Mouse (Mus musculus) large intestine, adult 2 months (tissue): ENCODE measurements around the gene Cyp39a1. TPM values are rescaled to one million over a fixed set of nuclear protein-coding genes. Genes with fewer than 3 reads are reported as not detected.

ENCODE experiments used
- DNase-seq: peaks from one replicate; pipeline ENCODE4 v3.0.0-alpha.2; 2012; ENCODE audit warnings: low read depth, low spot score
- WGBS: fragments of 180-500 bp; shearing (Covaris S2); methylation state at CpG from one replicate; pipeline ENCODE4 v1.1.7; 2018; 5-methylcytosine and 5-hydroxymethylcytosine counted together
- polyA plus RNA-seq: library from polyadenylated mRNA; depleted of rRNA; stranded (reverse); fragments of >200 nt; gene quantifications from 2 replicates; pipeline ENCODE4 v1.2.3, GENCODE M21; 2012; rRNA removed

Gene Cyp39a1
- polyA plus RNA-seq, result 2.2 and 2.6 TPM in 2 replicates

DNA sequence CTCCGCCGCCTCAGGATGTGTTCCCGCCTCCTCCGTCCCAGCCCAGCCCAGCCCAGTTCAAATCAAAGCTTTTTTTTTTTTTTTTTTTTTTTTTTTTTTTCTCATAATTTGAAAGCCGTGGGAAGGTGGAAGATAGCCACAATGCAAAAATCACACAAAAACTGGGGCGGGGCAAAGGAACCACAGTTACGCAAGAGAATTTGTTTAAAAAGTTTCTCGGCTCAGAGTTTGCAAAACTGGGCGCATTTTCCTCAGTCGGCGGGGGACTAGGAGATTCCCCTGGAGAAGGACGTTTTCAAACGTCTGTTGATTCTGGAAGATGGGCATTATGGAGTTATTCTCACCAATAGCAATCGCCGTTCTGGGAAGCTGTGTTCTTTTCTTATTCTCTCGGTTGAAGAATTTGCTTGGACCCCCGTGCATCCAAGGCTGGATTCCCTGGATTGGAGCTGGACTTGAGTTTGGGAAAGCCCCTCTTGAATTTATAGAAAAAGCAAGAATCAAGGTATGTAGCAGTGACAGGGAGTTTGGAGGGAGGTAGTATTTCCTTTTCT lies at the start of gene Cyp39a1:
Gene Cyp39a1, plus strand, starts transcription at position 136 of the 554 bp plus-strand sequence.
- no peak for DNase-seq
- WGBS, result under 1% methylated on average over 17 of the region's 17 CpGs

DNA sequence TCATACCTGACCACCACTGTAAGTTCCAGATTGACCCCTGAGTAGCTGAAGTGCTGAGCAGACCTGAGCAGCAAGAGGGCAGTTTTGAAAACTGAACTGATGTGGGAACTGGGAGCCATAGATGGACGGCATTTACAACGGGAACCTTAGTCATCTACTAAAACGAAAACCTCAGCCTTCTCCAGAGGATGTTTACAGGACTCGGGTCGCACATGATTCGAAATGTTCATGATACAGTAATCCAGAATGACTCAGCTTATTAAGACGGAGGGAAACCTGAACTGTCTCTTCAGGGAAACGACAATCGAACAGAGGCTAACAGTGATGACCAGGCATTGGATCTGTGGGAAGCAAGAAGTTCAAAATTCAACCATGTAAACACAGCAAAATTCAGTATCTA lies 48.1 kb upstream of the Cyp39a1 start:
- WGBS, result 69% methylated on average over 9 of the region's 9 CpGs
- no peak for DNase-seq

DNA sequence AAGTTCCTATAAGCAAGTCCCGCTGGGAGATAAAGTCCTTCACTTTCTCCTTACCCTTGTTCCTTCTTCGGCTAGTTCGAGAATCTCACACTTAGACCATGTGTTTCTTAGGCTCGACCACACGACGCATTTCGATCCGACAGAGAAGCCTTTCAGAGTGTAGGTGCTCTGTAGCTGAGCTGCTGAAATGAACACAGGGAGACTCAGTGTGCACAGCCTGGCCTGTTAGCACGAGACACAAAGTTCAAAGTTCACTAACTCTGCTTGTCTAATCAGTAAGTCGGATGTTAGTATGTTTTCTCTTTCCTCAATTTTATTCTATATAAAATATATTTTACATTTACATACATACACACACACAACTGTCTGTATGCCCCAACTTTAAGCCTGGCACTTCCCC lies 45.1 kb upstream of the Cyp39a1 start:
- no peak for DNase-seq
- 72% methylated on average over 10 of the region's 10 CpGs for WGBS

DNA sequence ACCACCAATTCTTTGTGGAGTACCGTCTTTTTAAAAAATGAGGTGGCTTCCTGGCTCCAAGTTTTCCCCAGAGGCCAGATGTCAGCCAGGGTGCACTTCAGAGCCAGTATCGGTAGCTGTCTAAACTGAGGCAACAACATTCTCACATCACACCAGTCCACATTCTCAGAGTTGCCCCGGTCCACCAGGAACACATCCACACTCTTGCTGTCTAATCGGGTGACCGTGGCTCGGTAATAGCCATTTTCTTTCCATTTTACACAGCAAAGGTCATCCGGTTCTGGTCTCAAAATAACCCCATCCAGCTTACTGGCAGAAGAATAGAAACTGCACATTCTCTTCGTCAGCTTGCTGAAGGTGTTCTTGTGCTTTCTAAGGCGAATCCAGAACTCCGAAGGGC lies 39.0 kb upstream of the Cyp39a1 start:
- WGBS, result 90% methylated on average over 10 of the region's 10 CpGs

DNA sequence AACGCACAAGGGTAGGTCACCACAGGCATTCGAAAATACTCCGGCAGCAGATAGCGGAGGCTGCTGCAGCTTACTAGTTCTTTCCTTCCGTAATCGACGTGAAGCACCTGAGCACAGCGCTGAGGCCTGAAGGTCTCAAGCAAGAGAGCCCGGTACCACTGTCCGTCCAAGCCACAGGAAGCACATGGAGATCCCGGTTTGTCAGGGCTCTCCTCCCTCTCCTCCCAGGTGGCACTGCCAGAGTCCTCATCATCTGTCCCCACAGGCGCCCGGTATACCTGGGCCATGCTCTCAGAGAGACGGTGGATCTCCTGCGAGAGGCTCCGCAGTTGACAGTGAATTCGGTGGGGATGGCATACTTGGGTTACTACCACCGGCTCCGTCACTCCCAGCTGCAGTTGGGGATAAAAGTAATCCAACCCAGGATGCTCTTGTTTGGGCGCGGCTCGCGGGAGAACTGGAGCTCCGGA lies 38.2 kb upstream of the Cyp39a1 start:
- 26% methylated on average over 24 of the region's 24 CpGs for WGBS

More for the DNA sequence above, 39.0 kb upstream of the Cyp39a1 start:
- no peak for DNase-seq

DNA sequence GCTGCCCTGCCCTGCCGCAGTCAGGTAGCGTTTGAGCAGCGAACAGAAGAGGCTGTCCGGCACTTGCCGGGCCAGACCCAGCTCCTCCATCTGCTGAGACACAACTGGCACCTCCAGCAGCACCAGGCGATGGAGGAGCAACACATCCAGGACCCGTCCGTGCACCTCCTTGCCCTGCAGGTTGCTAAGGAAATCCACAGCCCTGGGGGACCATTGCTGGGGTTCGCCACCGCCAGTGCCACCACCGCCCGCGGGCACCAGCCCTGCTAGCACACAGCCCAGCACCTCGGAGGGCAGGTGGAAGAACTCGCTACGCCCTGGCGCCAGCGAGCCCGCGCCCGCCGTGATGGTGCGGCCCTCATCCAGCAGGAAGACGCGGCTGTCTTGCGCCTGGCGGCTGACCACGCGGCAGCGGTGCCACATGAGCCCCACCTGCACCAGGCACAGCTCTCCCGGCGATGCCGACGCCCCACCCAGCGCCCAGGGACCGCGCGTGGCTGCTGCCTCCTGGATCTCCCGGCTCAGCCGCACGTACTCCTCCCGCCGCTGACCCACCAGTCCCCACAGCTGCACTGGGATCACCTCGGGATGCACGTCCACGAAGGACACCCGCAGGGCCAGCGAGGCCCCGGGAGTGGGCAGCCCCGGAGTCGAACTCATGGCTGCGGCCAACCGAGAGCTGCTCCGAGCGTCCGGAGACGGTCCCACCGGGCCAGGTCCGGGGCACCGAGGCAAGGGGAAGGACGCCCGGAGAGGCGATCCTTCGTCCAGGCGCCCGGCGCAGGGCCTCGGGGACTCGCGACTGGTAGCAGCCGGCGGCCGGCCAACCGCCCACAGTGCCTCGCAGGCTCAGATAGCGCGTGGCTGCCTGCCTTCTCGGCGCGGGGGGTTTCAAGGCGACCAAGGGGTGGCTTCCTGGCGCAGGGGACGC lies 37.5 kb upstream of the Cyp39a1 start, which contains the start of gene Tdrd6:
Gene Tdrd6, minus strand, starts transcription at position 804 of the 931 bp plus-strand sequence.
- no peak for DNase-seq
- WGBS, result 12% methylated on average over 82 of the region's 83 CpGs

More for the DNA sequence above, 38.2 kb upstream of the Cyp39a1 start:
- no peak for DNase-seq

DNA sequence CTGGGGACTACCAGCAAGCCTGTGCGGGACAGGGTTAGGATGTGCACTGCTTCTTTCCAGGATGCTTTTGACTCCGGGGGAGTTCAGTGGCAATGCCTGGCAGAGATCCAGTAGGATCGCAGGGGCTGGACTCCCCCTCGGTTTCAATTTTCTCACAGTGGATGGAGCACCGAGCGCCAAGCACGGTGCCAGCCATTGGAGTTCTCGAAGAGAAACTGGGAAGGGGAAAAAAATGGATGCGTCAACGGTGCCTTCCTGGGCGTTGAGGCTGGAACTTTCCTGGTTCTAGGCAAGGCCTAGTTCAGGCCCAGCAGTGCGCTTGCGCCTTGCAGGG lies 36.8 kb upstream of the Cyp39a1 start:
- WGBS, result 71% methylated on average over 13 of the region's 13 CpGs
- no peak for DNase-seq

DNA sequence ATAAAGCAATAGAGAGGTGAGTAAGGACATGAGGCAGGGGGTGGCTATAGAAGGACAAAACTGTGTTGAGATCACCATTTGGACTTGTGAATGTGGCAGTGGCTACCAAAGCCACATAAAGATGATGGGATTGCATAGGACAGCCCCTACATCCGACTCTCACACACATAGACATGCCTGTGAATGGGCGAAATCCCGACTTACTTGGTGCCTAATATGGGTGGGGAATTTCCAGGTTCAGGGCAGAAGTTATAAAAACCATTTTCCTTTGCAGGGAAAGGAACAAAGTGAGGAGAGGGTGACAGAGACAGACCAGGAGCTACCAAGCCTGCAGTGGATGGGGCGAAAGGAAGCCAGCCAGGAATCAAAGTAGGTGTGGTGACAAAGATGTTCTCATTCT lies 30.1 kb upstream of the Cyp39a1 start:
- WGBS, result 94% methylated on average over 4 of the region's 4 CpGs
- DNase-seq, result no peak

DNA sequence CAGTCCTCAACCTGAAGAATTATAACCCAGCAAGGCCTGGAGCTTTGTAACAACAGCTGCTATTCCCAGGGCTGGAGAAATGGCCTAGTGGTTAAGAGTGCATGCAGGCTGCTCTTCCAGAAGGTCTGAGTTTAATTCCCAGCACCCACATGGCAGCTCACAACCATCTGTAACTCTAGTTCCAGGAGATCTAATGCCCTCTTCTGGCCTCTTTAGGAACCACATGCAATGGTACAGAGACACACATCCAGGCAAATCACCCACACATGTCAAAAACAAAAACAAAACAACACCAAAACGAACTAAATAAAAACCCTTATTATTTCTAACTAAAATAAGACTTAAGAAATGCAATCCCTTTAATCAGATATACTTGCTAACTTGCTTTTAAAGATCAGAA lies 26.4 kb upstream of the Cyp39a1 start:
- no peak for DNase-seq
- WGBS, result 83% methylated on average over 1 of the region's 1 CpGs

DNA sequence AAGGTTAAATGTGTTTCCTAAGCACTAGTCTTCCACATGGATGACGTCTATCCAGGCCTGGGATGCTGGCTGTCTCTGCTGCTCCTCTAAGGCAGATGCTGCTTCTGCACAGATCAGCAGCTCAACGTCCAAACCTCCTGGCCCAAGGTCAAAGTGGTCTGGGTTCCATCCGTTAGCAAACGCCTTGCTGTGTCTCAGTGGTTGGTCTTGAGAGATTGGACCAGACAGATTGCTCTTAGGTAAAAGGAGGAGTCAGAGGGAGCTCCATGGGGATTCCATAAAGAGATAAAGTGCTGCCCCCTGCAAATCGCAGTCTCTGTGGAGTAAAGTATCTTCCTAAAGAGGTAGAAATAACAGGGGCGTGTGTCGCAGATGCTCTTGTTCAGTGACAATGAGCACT lies 24.0 kb upstream of the Cyp39a1 start:
- 80% methylated on average over 7 of the region's 7 CpGs for whole genome bisulfite sequencing
- DNase-seq, result no peak

DNA sequence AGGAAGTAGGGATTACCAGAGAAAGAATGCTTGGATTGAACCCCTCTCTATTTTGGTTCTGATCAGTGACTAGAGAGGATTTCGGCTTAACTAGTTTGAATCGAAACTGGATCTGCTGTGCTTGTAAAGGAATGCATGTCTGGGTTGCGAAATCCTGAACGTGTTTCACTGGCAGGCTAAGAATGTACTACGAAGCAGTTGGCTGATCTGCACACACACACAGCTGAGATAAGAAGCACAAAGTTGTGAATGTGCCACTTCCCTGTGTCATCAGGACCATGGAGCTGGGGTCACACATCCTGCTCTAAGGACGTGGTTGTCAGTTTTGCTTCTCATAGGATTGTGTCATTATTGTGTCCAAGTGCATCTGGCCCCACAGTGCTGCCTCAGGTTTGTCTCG lies 22.9 kb upstream of the Cyp39a1 start:
- DNase-seq, result no peak
- WGBS, result 41% methylated on average over 7 of the region's 7 CpGs

DNA sequence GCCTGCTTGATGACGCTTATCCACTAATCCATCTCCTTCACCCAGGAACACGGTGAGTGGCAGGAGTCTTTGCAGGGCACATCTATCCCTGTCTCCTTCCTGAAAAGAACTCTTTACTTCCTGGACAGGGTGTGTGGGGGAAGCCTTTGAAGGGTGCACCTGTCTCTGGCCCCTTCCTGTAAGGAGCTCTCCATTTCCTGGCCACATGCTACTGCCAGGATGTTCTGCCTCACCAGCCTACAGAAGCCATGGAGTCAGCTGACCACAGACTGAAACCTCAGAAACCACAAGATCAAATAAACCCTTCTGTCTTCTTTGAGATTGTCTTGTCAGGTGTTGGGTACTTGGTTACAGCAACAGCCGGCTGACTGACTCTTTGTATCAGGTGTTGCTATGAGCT lies 22.1 kb upstream of the Cyp39a1 start:
- WGBS, result 88% methylated on average over 3 of the region's 3 CpGs

DNA sequence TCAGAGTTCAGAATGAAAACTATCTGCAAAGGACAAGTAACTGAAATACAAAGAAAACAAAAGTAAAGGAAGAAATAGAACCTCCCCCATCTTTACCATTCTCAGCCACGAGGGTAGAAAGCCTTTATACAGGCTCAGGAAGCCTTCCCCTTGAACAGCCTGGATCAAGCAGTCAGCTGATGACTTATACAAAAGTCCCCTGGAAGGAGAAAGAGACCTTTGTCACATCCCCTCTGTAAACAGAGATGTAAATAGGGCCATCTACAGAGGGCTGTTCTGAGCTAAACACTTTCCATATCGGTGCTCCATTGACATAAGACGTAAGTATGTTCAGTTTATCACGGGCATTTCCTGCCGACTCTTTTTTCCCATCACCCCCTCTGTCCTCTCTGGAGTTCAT lies 20.3 kb upstream of the Cyp39a1 start:
- WGBS, result 61% methylated on average over 5 of the region's 5 CpGs
- DNase-seq, result no peak

More for the DNA sequence above, 22.1 kb upstream of the Cyp39a1 start:
- DNase-seq, result no peak

DNA sequence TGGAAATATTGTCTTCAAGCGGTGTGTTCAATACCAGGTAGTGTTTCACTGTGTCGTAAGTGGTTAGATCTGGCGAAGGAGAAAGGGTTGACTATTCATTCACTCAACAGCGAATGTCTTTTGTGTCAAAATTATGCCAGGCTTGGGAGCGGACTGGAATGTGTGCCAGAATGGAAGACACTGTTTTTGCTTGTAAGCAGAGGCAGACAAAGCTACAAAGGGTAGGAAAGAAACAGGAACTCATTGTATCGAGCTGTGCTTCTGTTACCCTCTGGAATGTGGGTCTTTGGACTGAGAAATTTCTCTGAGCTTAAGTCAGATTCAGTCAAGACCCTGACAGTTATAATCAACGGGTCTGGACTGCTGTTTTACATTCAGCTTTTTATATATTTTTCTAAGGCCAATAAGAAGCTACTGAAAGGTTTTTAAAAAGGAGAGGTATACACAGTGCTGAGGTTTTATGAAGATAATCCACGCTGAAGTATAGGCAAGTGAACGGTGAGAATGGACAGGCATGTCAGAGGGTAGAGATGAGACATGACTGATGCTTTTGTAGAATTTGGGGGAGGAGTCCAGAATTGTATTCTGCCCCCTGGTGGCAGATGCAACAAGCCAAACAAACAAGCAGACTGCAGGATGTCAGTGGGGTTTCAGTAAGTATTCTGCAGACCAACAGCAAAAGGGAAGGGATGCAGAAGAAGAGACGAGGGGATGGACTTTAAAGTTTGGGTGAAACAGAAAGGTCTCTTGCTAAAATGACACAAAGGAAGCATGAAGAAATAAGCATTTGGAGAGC lies 17.4 kb upstream of the Cyp39a1 start:
- DNase-seq, result no peak
- WGBS, result 89% methylated on average over 10 of the region's 10 CpGs

DNA sequence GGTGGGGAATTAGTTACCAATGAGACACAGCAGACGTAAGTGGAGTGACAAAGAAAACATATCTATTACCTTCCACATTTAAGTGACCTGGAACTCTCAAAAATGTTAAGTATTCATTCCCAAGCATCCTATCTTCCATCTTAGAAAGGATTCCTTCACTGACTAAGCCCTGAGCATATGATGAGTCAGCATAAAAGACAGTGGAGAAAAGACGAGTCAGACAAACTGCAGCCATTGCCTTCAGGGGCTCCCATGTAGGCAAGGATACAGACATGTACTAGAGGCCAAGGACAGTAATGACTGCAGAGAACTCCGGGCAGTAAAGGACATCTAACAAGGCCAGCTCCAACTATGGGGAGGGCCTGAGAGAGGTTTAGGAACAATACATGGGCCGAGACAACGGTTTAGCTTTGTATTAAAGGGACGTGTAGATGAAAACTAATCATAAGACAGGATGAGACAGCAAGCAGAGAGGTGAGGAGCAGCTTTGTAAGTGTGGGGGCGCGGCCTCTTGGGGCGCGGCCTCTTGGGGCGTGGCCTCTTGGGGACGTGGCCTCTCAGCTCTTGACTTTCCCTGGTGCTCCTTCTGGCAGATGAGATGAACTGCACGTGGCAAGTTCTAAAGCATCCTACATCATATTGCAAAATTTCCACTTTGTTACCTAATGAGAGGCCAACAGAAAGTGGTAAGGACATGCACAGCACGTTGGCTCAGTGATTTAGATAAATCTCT lies 15.7 kb upstream of the Cyp39a1 start:
- DNase-seq, result no peak

DNA sequence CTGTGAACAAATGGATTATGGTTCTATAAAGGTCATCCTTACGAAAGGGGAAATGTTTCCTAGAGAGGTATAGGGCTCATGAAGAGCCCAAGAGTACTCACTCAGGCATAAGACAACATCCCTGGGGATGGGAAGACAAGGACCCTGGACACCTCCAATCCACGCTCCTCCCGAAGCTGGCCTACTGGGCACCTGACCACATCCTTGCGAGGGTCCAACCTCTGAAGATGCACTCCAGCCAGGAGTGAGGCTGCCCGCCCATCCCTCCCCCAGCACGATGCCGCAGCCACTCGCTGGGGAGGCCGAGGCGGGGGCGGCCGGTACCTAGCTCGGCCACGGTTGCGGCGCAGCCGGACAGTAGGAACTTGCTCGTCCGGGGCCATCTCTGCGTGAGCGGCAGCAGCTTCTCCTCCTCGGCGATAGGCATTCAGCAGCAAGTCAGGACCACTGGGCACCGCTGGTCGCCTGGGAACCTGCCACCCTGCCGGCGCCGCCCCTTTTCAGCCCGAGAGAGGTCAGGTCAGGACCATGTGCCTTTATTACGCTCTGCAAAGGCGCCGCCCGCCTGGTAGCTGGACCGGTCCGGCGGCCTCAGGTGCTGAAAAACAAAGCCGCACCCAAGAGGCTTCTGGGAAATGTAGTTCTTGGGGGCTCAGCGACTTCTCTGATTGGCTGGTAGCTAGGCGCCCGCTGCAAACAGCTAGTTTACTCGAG lies 492 bp upstream of the Cyp39a1 start, which contains the start of gene Slc25a27:
Gene Slc25a27, minus strand, starts transcription at position 639 of the 714 bp plus-strand sequence.
- WGBS, result 1% methylated on average over 41 of the region's 41 CpGs
- peak; percentile 93 for DNase-seq

More for the DNA sequence above, 15.7 kb upstream of the Cyp39a1 start:
- whole genome bisulfite sequencing, result 70% methylated on average over 14 of the region's 14 CpGs

DNA sequence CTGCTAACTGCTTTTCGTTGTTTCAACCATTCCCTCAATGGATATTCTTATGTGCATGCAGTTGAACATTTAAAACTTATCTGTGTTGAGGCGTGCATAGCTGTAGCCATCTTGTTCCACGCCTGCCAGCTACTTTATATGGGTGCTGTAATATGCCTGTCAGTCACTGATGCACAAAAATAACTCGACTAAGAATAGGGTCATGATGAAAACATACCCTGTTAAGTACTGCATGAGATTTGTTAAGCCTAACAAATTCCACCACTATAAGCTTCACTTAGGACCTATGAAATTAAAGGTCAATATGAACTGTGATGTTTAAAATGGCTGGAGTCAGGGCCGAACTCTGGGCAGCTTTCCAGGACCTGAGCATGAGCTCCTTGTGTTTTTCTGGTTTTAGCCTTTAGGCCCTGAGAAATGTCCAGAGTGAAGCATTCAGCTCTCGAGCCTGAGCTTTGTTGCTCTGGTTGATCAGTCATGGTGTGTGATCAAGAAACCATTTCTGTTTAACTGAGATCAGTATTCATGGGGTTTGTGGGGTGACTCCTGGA lies 2.0 kb downstream of the Cyp39a1 start:
- 41% methylated on average over 6 of the region's 6 CpGs for WGBS
- DNase-seq, result no peak

DNA sequence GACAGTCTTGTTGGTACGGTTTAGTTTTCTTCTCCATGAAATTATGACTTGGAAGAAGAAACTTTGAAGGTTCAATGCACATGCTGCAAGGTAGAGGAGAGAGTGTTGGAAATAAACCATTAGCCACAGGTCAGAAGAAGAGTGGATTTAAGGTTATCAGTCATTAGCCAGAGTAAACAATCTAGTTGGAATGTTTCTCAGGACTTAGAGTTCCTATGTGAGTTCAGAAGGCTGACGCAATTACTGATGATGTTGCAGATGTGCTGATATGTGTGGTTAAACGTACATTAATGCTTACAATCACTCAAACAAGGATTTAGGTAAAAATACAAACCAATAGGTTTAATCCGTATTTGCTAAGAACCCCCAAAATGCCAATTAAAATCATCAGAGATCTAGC lies 4.7 kb downstream of the Cyp39a1 start:
- no peak for DNase-seq
- WGBS, result 82% methylated on average over 4 of the region's 4 CpGs
